9 mouse cellular contexts compared by ENCODE assay signal in genomic region chr7:114317389-114317792, GRCm38 (mm10). TPM values are rescaled to one million over a fixed set of nuclear protein-coding genes. Genes with fewer than 3 reads are reported as not detected.
DNase-seq lines count a peak whose midpoint lies in the region; ATAC-seq and TF ChIP-seq lines count a peak whose summit lies in the region.
"Had no signal": no experiment of that assay in that cellular context is flagged by ENCODE, and none has a peak within 500 bp of the region (broad histone marks: within the 10 kb centered on the region; RNA-seq: fewer than 3 reads in every experiment).

No protein-coding gene starts in this region.

- no peaks in the 10 kb centered on the region for H3K36me3 ChIP-seq in heart, embryonic 14.5 days (ENCODE audit: control insufficient read depth, insufficient read depth, low read length)
- H3K36me3 ChIP-seq: limb, embryonic 13.5 days had no signal

- H3K4me2 ChIP-seq in heart, embryonic 14.5 days (ENCODE audit: low read length), result no peak overlapping the region
- H3K4me2 ChIP-seq: limb, embryonic 13.5 days had no signal

- H3K4me3 ChIP-seq in left cerebral cortex, adult 2 months, result no peak overlapping the region
- no peak overlapping the region for H3K4me3 ChIP-seq in heart, embryonic 14.5 days (ENCODE audit: control insufficient read depth in 1 of 2, insufficient read depth in 1 of 2, low read depth in 1 of 2, low read length in 2 of 2)
- H3K4me3 ChIP-seq: limb, embryonic 13.5 days had no signal

- H3K9ac ChIP-seq in heart, embryonic 14.5 days (ENCODE audit: low read length), result no peak overlapping the region
- H3K9ac ChIP-seq: limb, embryonic 13.5 days had no signal

- H3K4me1 ChIP-seq in heart, embryonic 14.5 days (ENCODE audit: control insufficient read depth in 2 of 2, insufficient read depth in 2 of 2, low read length in 2 of 2), result peaks cover 2 to 12% of the 10 kb centered on the region in 2 experiments; a peak in 2 of 4 replicates

- intact Hi-C loops in left cerebral cortex, adult 2 months (cut with DNase I), result no loop called here
- intact Hi-C loops in left cerebral cortex, postnatal 36 days (cut with DNase I), result no loop called here

- H3K9me3 ChIP-seq in heart, embryonic 14.5 days (ENCODE audit: control insufficient read depth, low read length), result no peaks in the 10 kb centered on the region
- H3K9me3 ChIP-seq: limb, embryonic 13.5 days had no signal

- DNase-seq in left cerebral cortex, adult 2 months (ENCODE audit: extremely low spot score in 1 of 2, low spot score in 2 of 2), result no peak
- DNase-seq in left cerebral cortex, postnatal 36 days (ENCODE audit: low spot score in 2 of 2), result no peak
- DNase-seq in adipocyte (ENCODE audit: low spot score) (peak; percentile 75), liver (peak; percentile 27)
- peak; percentile 11 for DNase-seq in ovary, postnatal 14 days (ENCODE audit: low spot score)
- no peak for DNase-seq in cerebellum, postnatal 14 days
- DNase-seq in frontal cortex, postnatal 25 days (ENCODE audit: low spot score in 2 of 2), result no peak

- peak overlapping the region; percentile 18; the same call in 1 of the 2 replicates for H3K27ac ChIP-seq in left cerebral cortex, adult 2 months
- peak overlapping the region; percentile 46 to 66; a peak in 3 of 4 replicates for H3K27ac ChIP-seq in heart, embryonic 14.5 days (replicated peaks in 1 of 2; ENCODE audit: control insufficient read depth in 1 of 2, insufficient read depth in 1 of 2, low read depth in 2 of 2, low read length in 2 of 2)
- H3K27ac ChIP-seq: limb, embryonic 13.5 days had no signal

- H3K27me3 ChIP-seq in heart, embryonic 14.5 days (ENCODE audit: control insufficient read depth, insufficient read depth, low read length), result no peaks in the 10 kb centered on the region
- H3K27me3 ChIP-seq: limb, embryonic 13.5 days had no signal

- no peak for ATAC-seq in heart, embryonic 14.5 days (ENCODE audit: insufficient number of reproducible peaks, insufficient read depth, low FRiP score, low read depth)

- whole genome bisulfite sequencing in heart, embryonic 14.5 days, result 45% methylated on average over 5 of the region's 5 CpGs

- no peak for TF ChIP-seq CTCF in left cerebral cortex, adult 2 months (IDR thresholded peaks at IDR 0.05)

RNA-seq across cellular contexts. Expression of gene Psma1, which starts 41.5 kb away (rescaled TPM):
- total RNA-seq in left cerebral cortex, adult 2 months (2021), result 100 to 1,000 TPM in 1 of 2 experiments, 10 to 100 TPM in 1; 98.8 to 103 TPM
- 100 to 1,000 TPM; 103 to 108 TPM for total RNA-seq in left cerebral cortex, postnatal 36 days (2021)
- 330 and 349 TPM in 2 replicates for polyA plus RNA-seq in heart, embryonic 14.5 days (2014; fragmentation: Nextera tagmentation; extraction: Ambion mirVana)

Comparison
In these comparisons a context has a peak if more than half of its experiments do, and no peak if none do; other contexts are left out.
1. DNase-seq: peak in adipocyte (single experiment), liver (single experiment) and ovary, postnatal 14 days (single experiment); none in left cerebral cortex, adult 2 months (0 of 2), left cerebral cortex, postnatal 36 days (0 of 2), cerebellum, postnatal 14 days (0 of 2) and frontal cortex, postnatal 25 days (0 of 2).